Mouse (Mus musculus) cortical plate, adult 2 months (tissue): ENCODE measurements around the gene 4933428G20Rik. TPM values are rescaled to one million over a fixed set of nuclear protein-coding genes. Genes with fewer than 3 reads are reported as not detected.
A peak's percentile ranks its signal among the peaks of the same experiment; 100 is the strongest.

Source experiments
- H3K27ac ChIP-seq: fragments of 200-500 bp; 2 replicates; pipeline ENCODE4 v1.5.1; 2012; ENCODE audit warnings: low read length, control low read depth, inconsistent platforms; ENCODE audit not compliant: insufficient read depth
- H3K4me1 ChIP-seq: fragments of 200-500 bp; 2 replicates; pipeline ENCODE4 v1.6.1; 2011; ENCODE audit warnings: low read length; ENCODE audit not compliant: control insufficient read depth, insufficient read depth
- H3K4me3 ChIP-seq: fragments of 200-500 bp; 2 replicates; pipeline ENCODE4 v1.5.1; 2011; ENCODE audit warnings: mild to moderate bottlenecking, low read length, control low read depth; ENCODE audit not compliant: insufficient read depth
- CTCF ChIP-seq: fragments of 200-500 bp; IDR thresholded peaks from 2 replicates; pipeline ENCODE4 v1.5.1; 2011; ENCODE audit warnings: mild to moderate bottlenecking, control low read depth, low read length; ENCODE audit not compliant: insufficient read depth; ENCODE audit errors: extremely low read depth
- POLR2A ChIP-seq: fragments of 200-500 bp; IDR thresholded peaks from 2 replicates; pipeline ENCODE4 v1.6.1; 2011; ENCODE audit warnings: mild to moderate bottlenecking, low read length, control low read depth; ENCODE audit not compliant: insufficient read depth; ENCODE audit errors: extremely low read depth
- polyA plus RNA-seq: library from polyadenylated mRNA; depleted of rRNA; stranded (reverse); fragments of >200 nt; gene quantifications from 2 replicates; pipeline ENCODE4 v1.2.3, GENCODE M21; 2012

4933428G20Rik gene
- polyA plus RNA-seq, 1 experiment = 0.06 TPM

DNA sequence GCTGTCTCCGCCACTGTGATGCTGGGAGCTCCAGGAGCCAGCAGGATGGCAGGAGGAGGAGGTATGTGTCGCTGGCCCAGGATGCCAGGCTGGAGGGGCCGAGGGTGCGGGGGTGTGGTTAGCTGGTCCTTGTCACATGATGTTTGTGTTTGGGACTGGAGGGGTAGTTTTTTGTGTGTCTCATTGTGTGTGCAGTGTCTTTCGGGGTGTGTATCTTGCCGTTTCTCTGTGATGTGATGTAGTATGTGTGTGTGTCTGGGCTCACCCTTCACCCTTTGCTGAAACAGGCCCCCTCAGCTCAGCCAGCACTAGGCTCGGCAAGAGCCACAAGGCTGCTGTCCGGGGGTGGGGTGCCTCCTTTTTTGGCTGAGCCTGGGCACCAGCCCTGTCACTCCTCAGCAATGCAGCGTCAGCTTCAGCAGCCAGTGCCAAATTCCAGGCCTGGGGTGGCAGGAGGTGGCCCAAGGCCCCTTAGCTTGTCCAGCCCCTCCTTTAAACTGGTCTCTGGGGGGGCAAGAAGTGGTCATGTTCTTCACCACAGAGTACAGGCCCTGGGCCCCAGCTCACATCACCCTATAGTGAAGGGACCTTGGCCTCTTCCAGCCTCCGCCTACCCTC lies 49.7 kb downstream of the 4933428G20Rik start:
- peaks cover 9% of the 10 kb centered on the region; the same call in 1 of the 2 replicates for H3K4me1 ChIP-seq
- peak overlapping the region; percentile 63 for H3K4me3 ChIP-seq
- H3K27ac ChIP-seq = peak overlapping the region; percentile 79
- TF ChIP-seq POLR2A (no peak), CTCF (no peak)

GRCm38 (mm10) chr11:97449601-97450293 lies 50.4 kb downstream of the 4933428G20Rik start:
- Histone ChIP-seq H3K27ac (peak overlapping the region; percentile 79), H3K4me1 (peaks cover 9% of the 10 kb centered on the region; the same call in 1 of the 2 replicates), H3K4me3 (peak overlapping the region; percentile 63)
- TF ChIP-seq CTCF = no peak
- TF ChIP-seq POLR2A = peak; percentile 71

DNA sequence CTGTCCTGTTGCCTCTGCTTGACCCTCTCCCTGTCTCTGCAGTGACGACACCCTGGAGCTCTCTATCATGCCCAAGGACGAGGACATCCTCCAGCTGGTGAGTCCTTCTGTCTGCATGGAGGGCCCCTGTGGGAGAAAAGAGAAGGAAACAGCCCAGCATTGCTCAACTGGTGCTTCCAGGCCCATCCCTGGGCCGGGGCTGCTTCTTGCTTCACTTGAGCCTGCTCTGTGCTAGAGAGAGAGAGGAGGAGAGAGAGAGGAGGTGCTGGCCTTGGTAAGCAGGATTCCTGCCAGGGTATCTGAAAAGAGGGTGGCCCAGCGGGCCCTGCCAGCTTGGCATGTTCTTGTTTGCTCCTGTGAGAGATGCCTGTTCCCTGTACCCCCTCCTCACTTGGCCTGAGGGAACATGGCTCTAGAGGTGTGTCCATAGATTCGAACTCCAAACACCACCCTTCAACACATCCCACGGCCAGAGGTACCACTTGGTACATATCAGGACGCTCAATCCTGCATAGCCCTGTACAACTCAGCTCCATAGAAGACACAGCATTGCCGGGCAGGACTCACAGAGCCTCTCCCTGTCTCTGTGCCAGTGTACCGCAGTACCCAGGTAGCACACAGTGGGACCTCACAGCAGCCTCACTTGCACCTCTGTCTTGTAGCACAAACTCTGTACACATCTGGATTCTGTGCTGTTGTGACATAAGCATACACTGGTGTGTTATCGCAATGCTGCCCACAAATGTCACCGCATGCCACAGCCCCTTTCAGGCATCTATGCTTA lies 51.3 kb downstream of the 4933428G20Rik start:
- TF ChIP-seq CTCF (no peak), POLR2A (no peak)
- H3K4me1 ChIP-seq = 0 out of 2 replicates have a peak, but pooled peaks cover 5% of the 10 kb centered on the region

GRCm38 (mm10) chr11:97447979-97448378 lies 52.2 kb downstream of the 4933428G20Rik start:
- no peak for TF ChIP-seq POLR2A
- 0 out of 2 replicates have a peak, but pooled peaks cover 3% of the 10 kb centered on the region for H3K4me1 ChIP-seq
- H3K27ac ChIP-seq = no peak overlapping the region
- no peak overlapping the region for H3K4me3 ChIP-seq

More for the DNA sequence above, 51.3 kb downstream of the 4933428G20Rik start:
- H3K27ac ChIP-seq = no peak overlapping the region
- no peak overlapping the region for H3K4me3 ChIP-seq

GRCm38 (mm10) chr11:97445999-97446511 lies 54.1 kb downstream of the 4933428G20Rik start:
- TF ChIP-seq CTCF (no peak), POLR2A (no peak)
- H3K27ac ChIP-seq = no peak overlapping the region
- H3K4me1 ChIP-seq = no peaks in the 10 kb centered on the region
- no peak overlapping the region for H3K4me3 ChIP-seq

GRCm38 (mm10) chr11:97445596-97445995 lies 54.5 kb downstream of the 4933428G20Rik start:
- Histone ChIP-seq H3K4me3 (no peak overlapping the region), H3K4me1 (no peaks in the 10 kb centered on the region), H3K27ac (no peak overlapping the region)
- TF ChIP-seq POLR2A (no peak), CTCF (no peak)

- no peak for TF ChIP-seq CTCF
- no peak for TF ChIP-seq POLR2A
- H3K27ac ChIP-seq = no peak overlapping the region
- peaks cover 2% of the 10 kb centered on the region; the same call in 1 of the 2 replicates for H3K4me1 ChIP-seq
- no peak overlapping the region for H3K4me3 ChIP-seq
Measured at GRCm38 (mm10) chr11:97442891-97443675, 57.1 kb downstream of the 4933428G20Rik start.

DNA sequence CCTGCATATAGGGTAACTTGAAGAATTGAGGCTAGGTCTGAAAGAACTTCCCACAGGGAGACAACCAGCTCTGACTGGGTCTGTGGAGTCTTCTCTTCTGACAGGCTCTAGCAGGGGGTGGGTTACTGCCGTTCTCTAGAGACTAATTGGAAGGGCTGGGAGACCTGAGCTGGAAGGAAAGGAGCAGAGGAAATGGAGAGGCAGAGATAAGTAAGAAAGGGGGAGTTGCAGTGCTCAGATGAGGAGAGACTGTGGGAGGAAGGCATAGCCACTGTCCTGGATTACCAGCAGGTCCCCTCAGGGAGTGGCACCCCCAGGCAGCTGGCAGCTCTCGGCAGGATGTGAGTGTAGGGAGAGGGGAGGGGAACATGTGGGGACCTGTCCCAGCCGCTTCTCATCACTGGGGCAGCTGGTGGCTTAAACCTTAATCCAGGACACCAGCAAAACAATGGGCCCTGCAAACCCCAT lies 58.4 kb downstream of the 4933428G20Rik start:
- no peak for TF ChIP-seq CTCF
- TF ChIP-seq POLR2A = no peak
- Histone ChIP-seq H3K4me3 (no peak overlapping the region), H3K27ac (peak overlapping the region; percentile 38; the same call in 1 of the 2 replicates), H3K4me1 (peaks cover 4% of the 10 kb centered on the region)
